Mouse (Mus musculus) natural killer cell, adult 2 months (primary cell): ENCODE measurements around the gene BC024978.

Source experiments
- DNase-seq, 2 experiments: peaks; one replicate each; pipeline ENCODE4 v3.0.0; 2022; ENCODE audit warnings: low spot score in 2 of 2

Gene BC024978

GRCm38 (mm10) chr7:27259271-27259721, 63.7 kb downstream of the BC024978 start:
- no peak for DNase-seq

DNA sequence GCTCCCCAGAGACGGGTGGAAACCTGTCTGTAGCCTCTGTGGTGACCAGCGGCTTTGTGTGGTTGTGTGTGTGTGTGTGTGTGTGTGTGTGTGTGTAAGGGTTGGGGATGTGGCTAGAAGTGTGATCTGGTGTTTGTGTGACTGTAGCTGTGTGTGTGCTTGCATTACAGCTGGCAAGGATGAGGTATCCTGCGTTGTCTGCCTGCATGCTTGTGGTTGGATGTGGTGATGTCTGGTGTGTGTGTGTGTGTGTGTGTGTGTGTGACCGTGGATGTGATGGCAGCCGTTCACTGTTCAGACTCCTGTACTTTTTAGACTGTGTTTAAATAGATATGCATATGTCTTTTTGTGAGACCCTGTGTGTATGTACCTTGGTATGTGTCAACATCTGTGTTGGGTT, 64.2 kb downstream of the BC024978 start:
- peak; percentile 42 to 60 for DNase-seq
